Comparison of ENCODE assay signal across 9 mouse cellular contexts in genomic region chrX:38334329-38335279, GRCm38 (mm10). TPM values are rescaled to one million over a fixed set of nuclear protein-coding genes. Genes with fewer than 3 reads are reported as not detected.
DNase-seq lines count a peak whose midpoint lies in the region; ATAC-seq and TF ChIP-seq lines count a peak whose summit lies in the region.
"Had no signal": no experiment of that assay in that cellular context is flagged by ENCODE, and none has a peak within 500 bp of the region (broad histone marks: within the 10 kb centered on the region; RNA-seq: fewer than 3 reads in every experiment).

No protein-coding gene starts in this region.

- ATAC-seq in heart, postnatal 0 days (ENCODE audit: insufficient read depth, low read depth), result no peak
- ATAC-seq in activated CD4-positive, CD25-positive, alpha-beta regulatory T cell, adult 4 months, result no peak

- no peak overlapping the region for H3K9ac ChIP-seq in heart, postnatal 0 days (replicated peaks; ENCODE audit: low read depth, low read length)

- 38% methylated on average over 8 of the region's 8 CpGs for WGBS in heart, postnatal 0 days

- H3K4me3 ChIP-seq in gastrocnemius, adult 2 months, result no peak overlapping the region
- H3K4me3 ChIP-seq in heart, postnatal 0 days (ENCODE audit: low read depth, low read length), result no peak overlapping the region

- no peaks in the 10 kb centered on the region for H3K4me1 ChIP-seq in heart, postnatal 0 days (ENCODE audit: control insufficient read depth, insufficient read depth)

- no peak for TF ChIP-seq EP300 in heart, postnatal 0 days (IDR thresholded peaks at IDR 0.05; ENCODE audit: low read depth)

- H3K36me3 ChIP-seq in heart, postnatal 0 days (replicated peaks; ENCODE audit: control insufficient read depth, insufficient read depth, low read length), result no peaks in the 10 kb centered on the region

- H3K27ac ChIP-seq in gastrocnemius, adult 2 months, result no peak overlapping the region
- 0 out of 2 replicates have a peak overlapping the region, but pooled peaks have one; percentile 12 for H3K27ac ChIP-seq in heart, postnatal 0 days (ENCODE audit: low read depth)

- H3K27me3 ChIP-seq in heart, postnatal 0 days (ENCODE audit: control insufficient read depth, insufficient read depth, low read length), result no peaks in the 10 kb centered on the region

- peak; percentile 28 for DNase-seq in gastrocnemius, adult 2 months
- no peak for DNase-seq in gastrocnemius, adult 8-10 months (ENCODE audit: low spot score in 2 of 2)
- DNase-seq in 416B (ENCODE audit: low read depth), result peak; percentile 67
- DNase-seq in adrenal gland, adult (ENCODE audit: inconsistent age in 2 of 2, low spot score in 1 of 2), result peak; percentile 45 to 84
- DNase-seq in heart, postnatal 0 days (ENCODE audit: low spot score), result peak; percentile 17
- peak; percentile 68 for DNase-seq in lung, postnatal 10 days
- no peak for DNase-seq in cerebellum, adult 9-11 months

- TF ChIP-seq CTCF in gastrocnemius, adult 2 months (IDR thresholded peaks at IDR 0.05), result peak; percentile 62
- peak; percentile 57 for TF ChIP-seq CTCF in heart, postnatal 0 days (IDR thresholded peaks at IDR 0.05; ENCODE audit: low read depth)

- intact Hi-C loops in gastrocnemius, adult 2 months (cut with DNase I), result loop anchor here (5.0 kb wide), 1 partner anchor 103 kb away; no protein-coding TSS in a partner anchor

- H3K4me2 ChIP-seq in heart, postnatal 0 days (ENCODE audit: low read depth, low read length), result no peak overlapping the region

- no peaks in the 10 kb centered on the region for H3K9me3 ChIP-seq in heart, postnatal 0 days (replicated peaks; ENCODE audit: control insufficient read depth, low read length)

RNA-seq across cellular contexts. Expression of gene Atp1b4, which starts 18.6 kb away (rescaled TPM):
- total RNA-seq in gastrocnemius, adult 2 months (2021), result 1 to 10 TPM; 1.5 to 5.6 TPM
- 1 to 10 TPM; 1.3 to 1.8 (median 1.7) TPM for total RNA-seq in gastrocnemius, adult 8-10 months (2022)
- not detected in 2 replicates for total RNA-seq in heart, postnatal 0 days (2014; rRNA removed; ENCODE audit: low replicate concordance)
- polyA plus RNA-seq in heart, postnatal 0 days (2015; fragmentation: Nextera tagmentation; extraction: Ambion mirVana), result 0.10 and 0.11 TPM in 2 replicates
- polyA plus RNA-seq in activated CD4-positive, CD25-positive, alpha-beta regulatory T cell, adult 4 months (2017; shearing (Covaris generic)), result not detected
- total RNA-seq: left cerebral cortex, postnatal 14 days had no signal

Comparison
In these comparisons a context has a peak if more than half of its experiments do, and no peak if none do; other contexts are left out.
1. DNase-seq: peak in gastrocnemius, adult 2 months (single experiment), 416B (single experiment), adrenal gland, adult (2 of 2), heart, postnatal 0 days (single experiment) and lung, postnatal 10 days (single experiment); none in gastrocnemius, adult 8-10 months (0 of 2) and cerebellum, adult 9-11 months (single experiment).